Mouse (Mus musculus) CH12.LX (cell line): ENCODE results near the gene Ferd3l. TPM values are rescaled to one million over a fixed set of nuclear protein-coding genes. Genes with fewer than 3 reads are reported as not detected.

ENCODE experiments used
- DNase-seq: peaks from one replicate; pipeline ENCODE4 v3.0.0-alpha.2; 2013; ENCODE audit errors: extremely low read depth
- H3K27ac ChIP-seq: 2 replicates; pipeline ENCODE4 v1.5.1; 2012; ENCODE audit warnings: low read depth, mild to moderate bottlenecking, control low read depth, moderate library complexity; ENCODE audit not compliant: insufficient read depth
- H3K27me3 ChIP-seq: replicated peaks from 2 replicates; pipeline ENCODE3; 2012; ENCODE audit warnings: inconsistent platforms
- H3K36me3 ChIP-seq, 2 experiments: replicated peaks in 1 of 2; 2 replicates each; pipeline versions ENCODE3 to v1.6.1; 2012; ENCODE audit warnings: inconsistent platforms in 1 of 2, low read length in 1 of 2, mild to moderate bottlenecking in 1 of 2, mixed read lengths in 1 of 2, moderate library complexity in 1 of 2; ENCODE audit not compliant: control insufficient read depth in 1 of 2, insufficient read depth in 1 of 2
- H3K4me1 ChIP-seq, 2 experiments: 2 replicates each; pipeline ENCODE4 v1.6.1; 2012; ENCODE audit warnings: inconsistent platforms in 1 of 2, moderate library complexity in 1 of 2; ENCODE audit not compliant: insufficient read depth in 2 of 2, control insufficient read depth in 1 of 2
- H3K4me2 ChIP-seq: 2 replicates; pipeline ENCODE4 v1.6.1; 2012; ENCODE audit warnings: low read depth, mild to moderate bottlenecking, control low read depth; ENCODE audit not compliant: poor library complexity, insufficient read depth, severe bottlenecking
- H3K4me3 ChIP-seq, 3 experiments: fragments of 150-350 bp in 1 of 3; sonication (generic) in 1 of 3; replicated peaks in 1 of 3; 2 replicates each; pipeline versions ENCODE3 to v1.5.1; 2011 to 2012; ENCODE audit warnings: low read depth in 2 of 3, low read length in 2 of 3, mild to moderate bottlenecking in 2 of 3, moderate library complexity in 2 of 3, control low read depth in 1 of 3, improper control_type of control experiment in 1 of 3, inconsistent platforms in 1 of 3, mixed read lengths in 1 of 3; ENCODE audit not compliant: poor library complexity in 1 of 3
- H3K79me2 ChIP-seq: replicated peaks from 2 replicates; pipeline ENCODE4 v1.6.1; 2012; ENCODE audit warnings: mild to moderate bottlenecking, moderate library complexity; ENCODE audit not compliant: control insufficient read depth, poor library complexity, insufficient read depth, severe bottlenecking; ENCODE audit errors: extremely low read depth
- H3K9ac ChIP-seq: 2 replicates; pipeline ENCODE4 v1.6.1; 2012; ENCODE audit warnings: low read depth, mild to moderate bottlenecking, control low read depth, moderate library complexity; ENCODE audit not compliant: insufficient read depth
- H3K9me3 ChIP-seq: replicated peaks from 2 replicates; pipeline ENCODE3; 2012; ENCODE audit warnings: low read length, inconsistent platforms, mixed read lengths
- BHLHE40 ChIP-seq: IDR thresholded peaks from 2 replicates; pipeline ENCODE4 v1.6.1; 2011; ENCODE audit warnings: mild to moderate bottlenecking, low read depth, low read length, improper control_type of control experiment
- CHD1 ChIP-seq: IDR thresholded peaks from 2 replicates; pipeline ENCODE4 v1.6.1; 2012; ENCODE audit warnings: low read depth, low read length, improper control_type of control experiment, inconsistent platforms
- CHD2 ChIP-seq: IDR thresholded peaks from 2 replicates; pipeline ENCODE4 v1.6.1; 2011; ENCODE audit warnings: low read length, improper control_type of control experiment
- ELF1 ChIP-seq: IDR thresholded peaks from 2 replicates; pipeline ENCODE4 v1.6.1; 2014; ENCODE audit warnings: low read depth, mild to moderate bottlenecking, inconsistent platforms, low read length, improper control_type of control experiment
- JUN ChIP-seq: IDR thresholded peaks from 2 replicates; pipeline ENCODE4 v1.6.1; 2011; ENCODE audit warnings: low read depth, mild to moderate bottlenecking, low read length, improper control_type of control experiment, moderate library complexity; ENCODE audit not compliant: insufficient read depth
- KAT2A ChIP-seq: IDR thresholded peaks from 2 replicates; pipeline ENCODE4 v1.6.1; 2012; ENCODE audit warnings: low read length, improper control_type of control experiment, inconsistent platforms; ENCODE audit not compliant: insufficient replicate concordance
- MAZ ChIP-seq: IDR thresholded peaks from 2 replicates; pipeline ENCODE4 v1.6.1; 2012; ENCODE audit warnings: low read depth, mild to moderate bottlenecking, inconsistent platforms, low read length, improper control_type of control experiment, moderate library complexity
- MXI1 ChIP-seq: IDR thresholded peaks from 2 replicates; pipeline ENCODE4 v1.6.1; 2011; ENCODE audit warnings: mild to moderate bottlenecking, low read depth, low read length, improper control_type of control experiment
- MYC ChIP-seq: IDR thresholded peaks from 2 replicates; pipeline ENCODE4 v1.6.1; 2011; ENCODE audit warnings: low read depth, mild to moderate bottlenecking, improper control_type of control experiment, low read length
- NELFE ChIP-seq: IDR thresholded peaks from 2 replicates; pipeline ENCODE4 v1.6.1; 2011; ENCODE audit warnings: low read depth, low read length, improper control_type of control experiment
- POLR2A ChIP-seq: IDR thresholded peaks from 2 replicates; pipeline ENCODE4 v1.6.1; 2011; ENCODE audit warnings: low read depth, mild to moderate bottlenecking, improper control_type of control experiment, low read length
- SMC3 ChIP-seq: IDR thresholded peaks from 2 replicates; pipeline ENCODE4 v1.6.1; 2011; ENCODE audit warnings: low read depth, low read length, improper control_type of control experiment
- TCF12 ChIP-seq: IDR thresholded peaks from 2 replicates; pipeline ENCODE4 v1.6.1; 2014; ENCODE audit warnings: low read depth, mild to moderate bottlenecking, inconsistent platforms, low read length, improper control_type of control experiment
- UBTF ChIP-seq: IDR thresholded peaks from 2 replicates; pipeline ENCODE4 v1.6.1; 2012; ENCODE audit warnings: low read depth, mild to moderate bottlenecking, inconsistent platforms, low read length, improper control_type of control experiment, moderate library complexity
- USF1 ChIP-seq: IDR thresholded peaks from 2 replicates; pipeline ENCODE4 v1.6.1; 2014; ENCODE audit warnings: low read depth, mild to moderate bottlenecking, inconsistent platforms, low read length, improper control_type of control experiment
- ZMIZ1 ChIP-seq: IDR thresholded peaks from 2 replicates; pipeline ENCODE4 v1.6.1; 2012; ENCODE audit warnings: low read depth, mild to moderate bottlenecking, inconsistent platforms, low read length, improper control_type of control experiment
- ZNF384 ChIP-seq: IDR thresholded peaks from 2 replicates; pipeline ENCODE4 v1.6.1; 2012; ENCODE audit warnings: low read depth, low read length, improper control_type of control experiment, inconsistent platforms
- dilution Hi-C: fragments of 300-500 bp; cut with MboI; formaldehyde crosslinking; loops from 2 replicates; pipeline ENCODE4 v1.14.3; 2020; ENCODE audit warnings: low sequenced_read_pairs; ENCODE audit not compliant: extremely low pct_unique_long_range_greater_than_20kb, extremely low pct_ligation_motif_present
- in situ Hi-C: fragments of 300-500 bp; cut with MboI; formaldehyde crosslinking; loops from 3 replicates; pipeline ENCODE4 v1.14.3; 2019; ENCODE audit warnings: low sequenced_read_pairs, low pct_ligation_motif_present, low pct_unique_long_range_greater_than_20kb, mixed read lengths
- polyA plus RNA-seq: library from polyadenylated mRNA; unstranded; fragments of >175 nt; gene quantifications from 2 replicates; pipeline ENCODE4 v1.2.1, GENCODE M21; 2012; ENCODE audit warnings: low read depth; ENCODE audit not compliant: insufficient read length
- total RNA-seq, 2 experiments: library from RNA; depleted of rRNA; stranded (reverse); fragments of 300-350 nt in 1 of 2; fragments of >200 nt in 1 of 2; gene quantifications; 2 replicates each; pipeline ENCODE4 v1.2.3; 2012 to 2014

The Ferd3l gene
- total and polyA plus RNA-seq, 3 experiments, result not detected

DNA sequence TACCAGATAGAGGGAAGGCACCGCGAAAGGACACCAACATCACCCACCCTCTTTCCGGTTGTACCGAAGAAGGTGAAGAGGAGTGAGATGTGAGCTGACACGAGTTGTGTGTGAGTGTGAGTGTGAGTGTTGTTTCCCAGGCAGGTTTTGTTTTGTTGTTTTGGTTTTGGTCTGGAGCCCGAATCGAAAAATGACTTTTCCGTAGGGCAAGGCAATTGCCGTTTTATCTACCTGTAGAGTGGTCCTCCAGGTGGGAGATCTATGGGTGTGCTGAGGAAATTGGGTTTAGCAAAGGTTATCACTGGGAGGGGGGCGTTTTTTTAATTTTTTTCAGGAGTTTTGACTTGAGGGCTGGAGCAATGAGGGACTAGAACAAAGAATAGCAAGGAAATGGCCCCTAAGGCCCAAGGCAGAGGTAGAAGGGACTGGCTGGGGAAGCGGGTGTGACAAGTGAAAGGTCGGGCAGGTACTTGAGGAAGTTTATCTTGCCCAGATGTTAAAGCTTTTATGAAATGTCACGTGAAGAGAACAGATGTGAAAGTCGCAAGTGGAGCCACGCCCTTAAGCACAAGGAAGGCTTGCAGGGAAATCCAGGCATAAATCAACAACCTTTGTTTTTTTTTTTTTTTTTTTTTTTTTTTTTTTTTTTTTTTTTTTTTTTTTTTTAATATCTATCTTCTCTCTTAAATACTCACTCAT, 35.6 kb downstream of the Ferd3l start:
- H3K4me1 ChIP-seq, result no peaks in the 10 kb centered on the region
- peak overlapping the region; percentile 22; the same call in 1 of the 2 replicates for H3K4me2 ChIP-seq
- no peak overlapping the region for H3K4me3 ChIP-seq
- no peaks in the 10 kb centered on the region for H3K27me3 ChIP-seq
- H3K36me3 ChIP-seq, result no peaks in the 10 kb centered on the region
- no peak overlapping the region for H3K9ac ChIP-seq
- no peak overlapping the region for H3K27ac ChIP-seq
- dilution Hi-C loops, result no loop called here
- no peaks in the 10 kb centered on the region for H3K79me2 ChIP-seq
- no peak for DNase-seq
- in situ Hi-C loops, result no loop called here
- TF ChIP-seq ZMIZ1 (no peak), MXI1 (no peak), CHD2 (no peak), SMC3 (no peak), MYC (no peak), ELF1 (no peak), KAT2A (no peak), ZNF384 (peak; percentile 74; the same call in 1 of the 2 replicates), MAZ (no peak)
- no peaks in the 10 kb centered on the region for H3K9me3 ChIP-seq

DNA sequence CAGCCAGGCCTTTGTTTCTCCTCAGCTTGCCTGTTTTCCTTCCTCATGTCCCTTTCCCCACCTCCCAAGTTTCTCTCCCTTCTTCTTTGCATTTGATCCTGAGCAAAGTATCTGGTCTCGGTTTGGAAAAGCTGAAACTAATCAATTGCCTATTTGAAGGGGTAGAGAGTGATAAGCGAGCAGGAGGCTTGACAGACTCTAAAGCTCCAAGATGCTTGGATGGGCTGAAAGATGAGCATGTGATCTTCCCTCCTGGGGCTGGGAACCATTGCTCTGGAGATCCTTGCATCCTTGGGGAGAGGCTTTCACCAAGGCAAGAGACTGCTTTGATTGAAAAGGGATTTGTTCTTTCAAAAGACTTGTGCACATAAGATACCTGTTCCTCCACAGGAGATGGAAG, 36.2 kb downstream of the Ferd3l start:
- Histone ChIP-seq H3K79me2 (no peaks in the 10 kb centered on the region), H3K4me1 (no peaks in the 10 kb centered on the region), H3K27me3 (no peaks in the 10 kb centered on the region), H3K36me3 (no peaks in the 10 kb centered on the region), H3K4me2 (no peak overlapping the region), H3K4me3 (no peak overlapping the region), H3K9ac (no peak overlapping the region), H3K27ac (no peak overlapping the region), H3K9me3 (no peaks in the 10 kb centered on the region)
- TF ChIP-seq BHLHE40 (no peak), TCF12 (no peak), JUN (no peak), CHD1 (no peak), POLR2A (no peak), KAT2A (no peak), NELFE (no peak), USF1 (no peak), UBTF (no peak)
- dilution Hi-C loops, result no loop called here
- no peak for DNase-seq
- in situ Hi-C loops, result no loop called here
